Mouse (Mus musculus) small intestine, adult 2 months (tissue): ENCODE data around the gene Ttc24.

Experiments used
- CTCF ChIP-seq: fragments of 200-500 bp; IDR thresholded peaks from 2 replicates; pipeline ENCODE4 v1.5.1; 2012; ENCODE audit warnings: low read depth, mild to moderate bottlenecking, control low read depth, inconsistent platforms, low read length, moderate library complexity, mixed read lengths; ENCODE audit not compliant: insufficient replicate concordance, insufficient read length; ENCODE audit errors: extremely low read depth
- POLR2A ChIP-seq: fragments of 200-500 bp; IDR thresholded peaks from 2 replicates; pipeline ENCODE4 v1.6.1; 2012; ENCODE audit warnings: low read depth, mild to moderate bottlenecking, control low read depth, inconsistent platforms, low read length, moderate library complexity

- TF ChIP-seq CTCF, result no peak
- no peak for TF ChIP-seq POLR2A
Measured at GRCm38 (mm10) chr3:88097666-88098065, 19.6 kb upstream of the Ttc24 start.
